Mouse (Mus musculus): ENCODE measurements around the gene Znhit2.

DNA sequence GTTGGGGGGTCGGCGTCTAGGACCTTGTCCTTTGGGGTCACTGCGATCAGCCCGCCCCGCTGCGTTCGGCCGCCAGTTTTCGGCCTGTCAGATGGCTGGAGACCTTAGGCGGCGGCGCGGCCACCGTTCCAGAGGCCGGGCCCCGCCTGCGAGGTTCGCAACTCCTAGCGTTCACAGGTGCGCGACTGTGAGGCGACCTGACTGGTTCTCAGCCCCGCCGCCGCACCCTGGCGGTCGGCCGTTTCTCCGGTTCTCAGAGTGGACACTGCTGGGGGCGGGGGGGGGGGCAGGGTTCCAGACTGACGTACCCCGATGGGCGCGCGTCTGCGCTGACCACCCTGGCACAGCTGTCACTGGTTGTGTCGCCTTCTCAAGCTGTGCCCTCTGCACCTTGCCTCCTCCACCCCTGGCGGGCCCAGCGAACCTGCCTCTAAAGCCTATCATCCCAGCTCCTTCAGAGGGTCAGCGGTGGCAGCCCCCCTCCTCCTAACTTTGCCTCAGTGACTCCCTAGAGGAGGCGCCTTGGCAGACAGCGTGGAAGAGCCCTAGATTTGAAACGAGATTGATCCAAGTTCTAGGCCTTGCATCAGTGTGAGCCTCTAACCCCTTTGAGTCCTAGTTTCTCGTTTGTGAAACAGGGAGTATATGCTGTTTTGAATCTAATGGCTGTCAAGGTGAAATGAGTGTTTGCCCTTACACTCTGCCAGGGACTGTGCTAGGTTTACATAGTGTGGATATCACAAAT, 13.7 kb upstream of the Znhit2 start:
- TF ChIP-seq CTCF (IDR thresholded peaks at IDR 0.05; ENCODE audit: low read depth, low read length) = no peak
- no peak for TF ChIP-seq POLR2AphosphoS5 (IDR thresholded peaks at IDR 0.05; ENCODE audit: insufficient replicate concordance, low read depth, low read length)
- TF ChIP-seq GATA1 (IDR thresholded peaks at IDR 0.05; ENCODE audit: borderline replicate concordance, low read length) = no peak
- no peak for TF ChIP-seq TAL1 (conservative IDR thresholded peaks at IDR 0.05; ENCODE audit: low read depth, low read length)
- no peak for TF ChIP-seq GATA2 (IDR thresholded peaks at IDR 0.05; ENCODE audit: borderline replicate concordance, low read depth, low read length)

Data from G1E (cell line).